Comparison of ENCODE assay signal across 17 mouse cellular contexts in genomic region chr9:66912304-66912703, GRCm38 (mm10). TPM values are rescaled to one million over a fixed set of nuclear protein-coding genes. Genes with fewer than 3 reads are reported as not detected.
DNase-seq lines count a peak whose midpoint lies in the region; ATAC-seq lines count a peak whose summit lies in the region.
"Had no signal": no experiment of that assay in that cellular context is flagged by ENCODE, and none has a peak within 500 bp of the region (broad histone marks: within the 10 kb centered on the region; RNA-seq: fewer than 3 reads in every experiment).

No protein-coding gene starts in this region.

- peaks cover 14% of the 10 kb centered on the region for H3K4me1 ChIP-seq in hindbrain, embryonic 12.5 days
- H3K4me1 ChIP-seq in hindbrain, embryonic 13.5 days (replicated peaks), result peaks cover 55% of the 10 kb centered on the region
- H3K4me1 ChIP-seq in midbrain, embryonic 14.5 days (ENCODE audit: control insufficient read depth, insufficient read depth, low read length), result no peaks in the 10 kb centered on the region
- H3K4me1 ChIP-seq in midbrain, embryonic 11.5 days (ENCODE audit: control insufficient read depth, insufficient read depth, low read length), result no peaks in the 10 kb centered on the region
- H3K4me1 ChIP-seq in forebrain, embryonic 15.5 days, result peaks cover 55% of the 10 kb centered on the region
- H3K4me1 ChIP-seq in neural tube, embryonic 15.5 days, result peaks cover 56% of the 10 kb centered on the region

- no peaks in the 10 kb centered on the region for H3K9me3 ChIP-seq in hindbrain, embryonic 12.5 days (replicated peaks)
- no peaks in the 10 kb centered on the region for H3K9me3 ChIP-seq in hindbrain, embryonic 13.5 days
- no peaks in the 10 kb centered on the region for H3K9me3 ChIP-seq in midbrain, embryonic 14.5 days (ENCODE audit: control insufficient read depth, low read length)
- no peaks in the 10 kb centered on the region for H3K9me3 ChIP-seq in midbrain, embryonic 11.5 days (ENCODE audit: control insufficient read depth, low read length)
- H3K9me3 ChIP-seq in forebrain, embryonic 15.5 days, result no peaks in the 10 kb centered on the region
- no peaks in the 10 kb centered on the region for H3K9me3 ChIP-seq in neural tube, embryonic 15.5 days (replicated peaks)
- H3K9me3 ChIP-seq: embryonic facial prominence, embryonic 13.5 days had no signal

- H3K9ac ChIP-seq in hindbrain, embryonic 12.5 days, result no peak overlapping the region
- no peak overlapping the region for H3K9ac ChIP-seq in hindbrain, embryonic 13.5 days
- no peak overlapping the region for H3K9ac ChIP-seq in midbrain, embryonic 14.5 days (replicated peaks; ENCODE audit: low read length)
- no peak overlapping the region for H3K9ac ChIP-seq in midbrain, embryonic 11.5 days (ENCODE audit: low read length)
- H3K9ac ChIP-seq in forebrain, embryonic 15.5 days (replicated peaks), result no peak overlapping the region
- no peak overlapping the region for H3K9ac ChIP-seq in neural tube, embryonic 15.5 days (replicated peaks)
- H3K9ac ChIP-seq: embryonic facial prominence, embryonic 13.5 days had no signal

- peak; percentile 31 for DNase-seq in midbrain, embryonic 14.5 days
- DNase-seq in midbrain, embryonic 11.5 days (ENCODE audit: low spot score, missing footprints), result no peak
- DNase-seq in cerebellum, adult 9-11 months, result no peak
- DNase-seq: cerebellum, adult 11-12 months; gastrocnemius, postnatal 36 days; heart, postnatal 4 days; kidney, adult 2 months; kidney, postnatal 25 days; lung, adult 18-20 months; lung, postnatal 36 days; thymus, postnatal 14 days had no signal

- H3K4me3 ChIP-seq in hindbrain, embryonic 12.5 days, result no peak overlapping the region
- H3K4me3 ChIP-seq in hindbrain, embryonic 13.5 days, result no peak overlapping the region
- H3K4me3 ChIP-seq in midbrain, embryonic 14.5 days (replicated peaks; ENCODE audit: low read depth, low read length), result no peak overlapping the region
- H3K4me3 ChIP-seq in midbrain, embryonic 11.5 days (ENCODE audit: low read depth, low read length), result no peak overlapping the region
- H3K4me3 ChIP-seq in forebrain, embryonic 15.5 days, result no peak overlapping the region
- no peak overlapping the region for H3K4me3 ChIP-seq in neural tube, embryonic 15.5 days (replicated peaks)
- H3K4me3 ChIP-seq: embryonic facial prominence, embryonic 13.5 days had no signal

- peaks cover 2% of the 10 kb centered on the region; the same call in 1 of the 2 replicates for H3K36me3 ChIP-seq in hindbrain, embryonic 12.5 days
- no peaks in the 10 kb centered on the region for H3K36me3 ChIP-seq in hindbrain, embryonic 13.5 days
- no peaks in the 10 kb centered on the region for H3K36me3 ChIP-seq in midbrain, embryonic 14.5 days (ENCODE audit: control insufficient read depth, insufficient read depth, low read length)
- no peaks in the 10 kb centered on the region for H3K36me3 ChIP-seq in midbrain, embryonic 11.5 days (ENCODE audit: control insufficient read depth, insufficient read depth, low read length)
- H3K36me3 ChIP-seq in forebrain, embryonic 15.5 days, result no peaks in the 10 kb centered on the region
- no peaks in the 10 kb centered on the region for H3K36me3 ChIP-seq in neural tube, embryonic 15.5 days
- H3K36me3 ChIP-seq: embryonic facial prominence, embryonic 13.5 days had no signal

- no peak overlapping the region for H3K4me2 ChIP-seq in hindbrain, embryonic 12.5 days (replicated peaks)
- H3K4me2 ChIP-seq in hindbrain, embryonic 13.5 days, result no peak overlapping the region
- no peak overlapping the region for H3K4me2 ChIP-seq in midbrain, embryonic 14.5 days (ENCODE audit: low read length)
- no peak overlapping the region for H3K4me2 ChIP-seq in midbrain, embryonic 11.5 days
- no peak overlapping the region; the same call in 1 of the 2 replicates for H3K4me2 ChIP-seq in forebrain, embryonic 15.5 days (replicated peaks)
- H3K4me2 ChIP-seq in neural tube, embryonic 15.5 days, result no peak overlapping the region
- H3K4me2 ChIP-seq: embryonic facial prominence, embryonic 13.5 days; heart, embryonic 11.5 days had no signal

- H3K27ac ChIP-seq in hindbrain, embryonic 12.5 days, result peak overlapping the region; percentile 35; the same call in 1 of the 2 replicates
- no peak overlapping the region for H3K27ac ChIP-seq in hindbrain, embryonic 13.5 days
- no peak overlapping the region for H3K27ac ChIP-seq in midbrain, embryonic 14.5 days (replicated peaks; ENCODE audit: low read depth, low read length)
- H3K27ac ChIP-seq in midbrain, embryonic 11.5 days (ENCODE audit: low read depth, low read length), result no peak overlapping the region
- peak overlapping the region; percentile 84 for H3K27ac ChIP-seq in forebrain, embryonic 15.5 days (replicated peaks)
- peak overlapping the region; percentile 56 for H3K27ac ChIP-seq in neural tube, embryonic 15.5 days (replicated peaks)
- H3K27ac ChIP-seq: embryonic facial prominence, embryonic 13.5 days had no signal

- no peak for ATAC-seq in hindbrain, embryonic 12.5 days (ENCODE audit: low FRiP score)
- no peak for ATAC-seq in hindbrain, embryonic 13.5 days (ENCODE audit: low FRiP score)
- ATAC-seq in midbrain, embryonic 14.5 days (ENCODE audit: low FRiP score, low TSS enrichment), result no peak
- ATAC-seq in midbrain, embryonic 11.5 days (ENCODE audit: low FRiP score), result no peak
- peak; percentile 74 for ATAC-seq in forebrain, embryonic 15.5 days (replicated peaks)
- ATAC-seq in neural tube, embryonic 15.5 days (ENCODE audit: low FRiP score), result peak; percentile 46; the same call in 1 of the 2 replicates

- H3K27me3 ChIP-seq in hindbrain, embryonic 12.5 days, result no peaks in the 10 kb centered on the region
- no peaks in the 10 kb centered on the region for H3K27me3 ChIP-seq in hindbrain, embryonic 13.5 days
- no peaks in the 10 kb centered on the region for H3K27me3 ChIP-seq in midbrain, embryonic 14.5 days (ENCODE audit: control insufficient read depth, insufficient read depth, low read length)
- H3K27me3 ChIP-seq in midbrain, embryonic 11.5 days (ENCODE audit: control insufficient read depth, insufficient read depth, low read length), result no peaks in the 10 kb centered on the region
- H3K27me3 ChIP-seq in forebrain, embryonic 15.5 days, result no peaks in the 10 kb centered on the region
- H3K27me3 ChIP-seq in neural tube, embryonic 15.5 days (replicated peaks), result no peaks in the 10 kb centered on the region
- H3K27me3 ChIP-seq: embryonic facial prominence, embryonic 13.5 days had no signal

RNA-seq across cellular contexts. Expression of gene Rab8b, which starts 7.2 kb away (rescaled TPM):
- 33.9 and 39.6 TPM in 2 replicates for polyA plus RNA-seq in hindbrain, embryonic 12.5 days (2016; fragmentation: Nextera tagmentation; extraction: Ambion mirVana)
- 37.6 and 38.4 TPM in 2 replicates for polyA plus RNA-seq in hindbrain, embryonic 13.5 days (2015; fragmentation: Nextera tagmentation; extraction: Ambion mirVana)
- 20.8 and 27.6 TPM in 2 replicates for polyA plus RNA-seq in midbrain, embryonic 14.5 days (2014; fragmentation: Nextera tagmentation; extraction: Ambion mirVana)
- 29.5 and 37.1 TPM in 2 replicates for polyA plus RNA-seq in midbrain, embryonic 11.5 days (2014; fragmentation: Nextera tagmentation; extraction: Ambion mirVana)
- polyA plus RNA-seq in forebrain, embryonic 15.5 days (2015; fragmentation: Nextera tagmentation; extraction: Ambion mirVana), result 39.7 and 40.6 TPM in 2 replicates
- polyA plus RNA-seq in neural tube, embryonic 15.5 days (2015; fragmentation: Nextera tagmentation; extraction: Ambion mirVana), result 30.8 and 32.1 TPM in 2 replicates

RNA-seq across cellular contexts. Expression of gene Rps27l, which starts 33.6 kb away (rescaled TPM):
- polyA plus RNA-seq in hindbrain, embryonic 12.5 days (2016; fragmentation: Nextera tagmentation; extraction: Ambion mirVana), result 448 and 466 TPM in 2 replicates
- 291 and 315 TPM in 2 replicates for polyA plus RNA-seq in hindbrain, embryonic 13.5 days (2015; fragmentation: Nextera tagmentation; extraction: Ambion mirVana)
- polyA plus RNA-seq in midbrain, embryonic 14.5 days (2014; fragmentation: Nextera tagmentation; extraction: Ambion mirVana), result 245 and 251 TPM in 2 replicates
- polyA plus RNA-seq in midbrain, embryonic 11.5 days (2014; fragmentation: Nextera tagmentation; extraction: Ambion mirVana), result 612 and 702 TPM in 2 replicates
- polyA plus RNA-seq in forebrain, embryonic 15.5 days (2015; fragmentation: Nextera tagmentation; extraction: Ambion mirVana), result 333 and 363 TPM in 2 replicates
- polyA plus RNA-seq in neural tube, embryonic 15.5 days (2015; fragmentation: Nextera tagmentation; extraction: Ambion mirVana), result 234 and 310 TPM in 2 replicates

Comparison
In these comparisons a context has a peak if more than half of its experiments do, and no peak if none do; other contexts are left out.
1. H3K27ac ChIP-seq: peak in hindbrain, embryonic 12.5 days (single experiment), forebrain, embryonic 15.5 days (single experiment) and neural tube, embryonic 15.5 days (single experiment); none in hindbrain, embryonic 13.5 days (single experiment), midbrain, embryonic 14.5 days (single experiment) and midbrain, embryonic 11.5 days (single experiment).
2. ATAC-seq: peak in forebrain, embryonic 15.5 days (single experiment) and neural tube, embryonic 15.5 days (single experiment); none in hindbrain, embryonic 12.5 days (single experiment), hindbrain, embryonic 13.5 days (single experiment), midbrain, embryonic 14.5 days (single experiment) and midbrain, embryonic 11.5 days (single experiment).